Mouse (Mus musculus) adrenal gland, adult (tissue): ENCODE data around the gene 2310003L06Rik.

Experiments used
- DNase-seq, 2 experiments: peaks; one replicate each; pipeline ENCODE4 v3.0.0; 2022 to 2023; ENCODE audit warnings: low spot score in 1 of 2; ENCODE audit not compliant: inconsistent age in 2 of 2

2310003L06Rik gene

GRCm38 (mm10) chr5:87969201-87969600, at the start of gene 2310003L06Rik, which contains the start of gene Gm28434:
Gene 2310003L06Rik (plus strand): TSS chr5:87969459.
Gene Gm28434 (plus strand): TSS chr5:87969517.
- DNase-seq = no peak

DNA sequence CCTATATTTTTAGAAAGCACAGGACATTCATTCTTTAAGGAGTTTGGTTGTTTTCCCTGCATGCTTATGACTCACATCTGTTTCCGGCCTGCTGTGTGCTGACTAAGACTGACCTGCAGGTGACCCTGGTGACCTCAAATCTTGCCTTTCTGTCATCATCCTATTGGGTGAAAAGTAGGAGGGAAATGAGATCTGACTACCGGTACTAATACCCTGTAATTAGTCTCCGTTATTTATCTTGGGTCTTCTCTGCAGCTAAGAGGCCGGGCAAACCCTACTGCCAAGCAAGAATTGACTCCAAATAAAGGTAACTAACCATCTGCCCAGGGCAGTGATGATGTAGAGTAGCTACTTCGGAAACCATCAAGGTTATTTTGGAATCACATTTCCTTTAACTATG, 43.9 kb upstream of the 2310003L06Rik start, which contains the start of gene Csn3:
Gene Csn3 (plus strand): TSS at position 208 of the 400 bp plus-strand sequence.
- DNase-seq = no peak

DNA sequence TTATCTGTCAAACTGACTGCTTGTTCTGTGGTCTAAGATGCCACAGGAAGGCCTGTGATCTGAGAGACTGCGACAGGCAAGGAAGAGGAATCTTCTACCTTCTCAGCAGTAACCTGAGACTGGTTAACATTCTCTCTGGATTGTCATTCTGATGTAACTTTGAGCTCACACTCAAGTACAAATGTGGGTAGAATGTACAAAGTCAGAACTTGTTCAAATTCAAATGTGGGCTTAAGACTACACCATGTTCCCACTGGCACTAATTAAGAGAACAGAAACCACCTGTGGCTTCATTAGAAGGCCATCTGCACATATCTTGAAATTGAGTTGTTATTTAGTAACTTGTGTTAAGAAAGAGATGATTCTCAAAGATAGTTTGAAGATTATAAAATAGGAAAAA, 37.7 kb upstream of the 2310003L06Rik start:
- no peak for DNase-seq

DNA sequence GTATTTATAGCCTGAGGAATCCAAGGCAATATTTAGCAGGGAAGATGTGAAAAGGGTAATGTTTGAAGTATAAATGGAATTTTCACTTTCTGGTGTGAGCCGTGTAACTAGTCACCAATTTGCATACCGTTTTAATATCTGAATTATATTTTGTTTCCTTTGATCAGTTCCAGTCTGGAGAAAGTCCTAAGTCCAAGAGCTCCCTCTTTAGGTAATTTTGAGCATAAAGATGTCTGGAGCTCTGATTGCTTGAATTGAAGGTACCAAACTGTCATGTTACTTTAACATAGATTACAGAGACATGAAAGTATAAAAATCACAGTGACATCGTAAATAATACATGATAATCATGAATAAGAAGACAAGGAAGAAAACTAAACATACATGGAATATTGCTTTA, 28.5 kb upstream of the 2310003L06Rik start:
- DNase-seq = no peak

GRCm38 (mm10) chr5:87942515-87942914, 26.7 kb upstream of the 2310003L06Rik start:
- DNase-seq = no peak

DNA sequence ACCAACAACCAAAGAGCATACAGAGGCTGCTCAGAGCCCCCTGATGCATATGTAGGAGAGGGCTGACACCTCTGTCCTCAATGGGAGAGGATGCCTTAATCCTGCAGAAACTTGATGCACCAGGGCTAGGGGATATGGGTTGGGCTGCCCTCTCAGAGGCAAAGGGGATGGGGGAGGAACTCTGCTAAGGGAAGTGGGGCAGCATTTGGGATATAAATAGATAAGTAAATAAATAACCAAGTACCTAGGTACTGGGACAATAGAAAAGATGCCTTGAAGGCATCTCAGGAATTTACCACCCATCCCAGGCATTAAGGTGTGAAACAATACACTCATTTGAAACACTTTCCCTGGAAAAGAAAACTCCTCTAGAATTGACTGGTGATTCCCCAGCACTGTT, 17.4 kb upstream of the 2310003L06Rik start:
- no peak for DNase-seq

- DNase-seq = no peak
Measured at GRCm38 (mm10) chr5:87979139-87979538, 9.9 kb downstream of the 2310003L06Rik start, which contains the start of gene Cabs1. Gene Cabs1 (plus strand): TSS chr5:87979439.

GRCm38 (mm10) chr5:87982468-87983214, 13.4 kb downstream of the 2310003L06Rik start:
- no peak for DNase-seq

DNA sequence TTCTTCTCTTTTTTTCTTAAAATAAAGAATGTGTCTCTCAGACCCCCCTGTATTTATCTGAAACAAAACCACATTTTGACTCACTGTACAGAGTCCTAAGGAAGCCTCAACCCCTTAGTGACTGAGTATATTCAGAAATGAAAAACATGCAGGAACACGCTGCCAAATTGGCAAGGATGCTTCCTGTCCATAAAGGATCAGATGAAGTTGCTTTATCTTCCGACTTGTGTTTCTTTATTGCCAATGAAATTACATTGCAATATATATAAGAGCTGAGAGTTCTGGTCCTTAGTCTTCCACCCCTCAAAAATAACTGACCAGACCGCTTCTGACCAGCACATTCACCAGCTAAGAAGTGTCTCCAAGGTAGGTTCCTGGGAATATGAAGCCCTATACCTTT, 33.0 kb downstream of the 2310003L06Rik start, which contains the start of gene Smr3a:
Gene Smr3a (plus strand): TSS at position 301 of the 400 bp plus-strand sequence.
- DNase-seq = no peak

DNA sequence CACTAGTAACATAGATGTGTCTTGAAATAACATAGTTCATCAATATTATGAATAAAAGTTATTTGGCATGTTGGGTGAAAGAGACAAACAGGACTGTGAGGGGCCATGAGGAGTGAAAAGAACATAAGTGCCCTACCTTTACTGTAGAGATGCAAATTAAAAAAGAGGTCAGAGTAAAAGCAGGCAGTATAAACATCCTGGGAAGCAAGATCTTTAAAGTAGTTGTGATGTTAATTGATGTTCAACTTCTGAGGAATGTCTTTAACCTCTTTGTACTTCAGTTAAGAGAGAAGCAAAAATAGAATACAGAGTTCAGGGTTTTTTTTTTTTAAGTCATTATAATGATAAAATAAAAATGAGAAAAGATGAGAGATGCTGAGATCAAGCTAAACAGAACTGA, 36.0 kb downstream of the 2310003L06Rik start:
- no peak for DNase-seq
